Mouse (Mus musculus) CH12.LX (cell line): Measurements from ENCODE around the gene Hipk2. TPM values are rescaled to one million over a fixed set of nuclear protein-coding genes. Genes with fewer than 3 reads are reported as not detected.

Experiments used
- DNase-seq: peaks from one replicate; pipeline ENCODE4 v3.0.0-alpha.2; 2013; ENCODE audit errors: extremely low read depth
- H3K27ac ChIP-seq: 2 replicates; pipeline ENCODE4 v1.5.1; 2012; ENCODE audit warnings: low read depth, mild to moderate bottlenecking, control low read depth, moderate library complexity; ENCODE audit not compliant: insufficient read depth
- H3K27me3 ChIP-seq: replicated peaks from 2 replicates; pipeline ENCODE3; 2012; ENCODE audit warnings: inconsistent platforms
- H3K36me3 ChIP-seq, 2 experiments: replicated peaks in 1 of 2; 2 replicates each; pipeline versions ENCODE3 to v1.6.1; 2012; ENCODE audit warnings: inconsistent platforms in 1 of 2, low read length in 1 of 2, mild to moderate bottlenecking in 1 of 2, mixed read lengths in 1 of 2, moderate library complexity in 1 of 2; ENCODE audit not compliant: control insufficient read depth in 1 of 2, insufficient read depth in 1 of 2
- H3K4me1 ChIP-seq, 2 experiments: 2 replicates each; pipeline ENCODE4 v1.6.1; 2012; ENCODE audit warnings: inconsistent platforms in 1 of 2, moderate library complexity in 1 of 2; ENCODE audit not compliant: insufficient read depth in 2 of 2, control insufficient read depth in 1 of 2
- H3K4me2 ChIP-seq: 2 replicates; pipeline ENCODE4 v1.6.1; 2012; ENCODE audit warnings: low read depth, mild to moderate bottlenecking, control low read depth; ENCODE audit not compliant: poor library complexity, insufficient read depth, severe bottlenecking
- H3K4me3 ChIP-seq, 3 experiments: fragments of 150-350 bp in 1 of 3; sonication (generic) in 1 of 3; replicated peaks in 1 of 3; 2 replicates each; pipeline versions ENCODE3 to v1.5.1; 2011 to 2012; ENCODE audit warnings: low read depth in 2 of 3, low read length in 2 of 3, mild to moderate bottlenecking in 2 of 3, moderate library complexity in 2 of 3, control low read depth in 1 of 3, improper control_type of control experiment in 1 of 3, inconsistent platforms in 1 of 3, mixed read lengths in 1 of 3; ENCODE audit not compliant: poor library complexity in 1 of 3
- H3K79me2 ChIP-seq: replicated peaks from 2 replicates; pipeline ENCODE4 v1.6.1; 2012; ENCODE audit warnings: mild to moderate bottlenecking, moderate library complexity; ENCODE audit not compliant: control insufficient read depth, poor library complexity, insufficient read depth, severe bottlenecking; ENCODE audit errors: extremely low read depth
- H3K9ac ChIP-seq: 2 replicates; pipeline ENCODE4 v1.6.1; 2012; ENCODE audit warnings: low read depth, mild to moderate bottlenecking, control low read depth, moderate library complexity; ENCODE audit not compliant: insufficient read depth
- H3K9me3 ChIP-seq: replicated peaks from 2 replicates; pipeline ENCODE3; 2012; ENCODE audit warnings: low read length, inconsistent platforms, mixed read lengths
- BHLHE40 ChIP-seq: IDR thresholded peaks from 2 replicates; pipeline ENCODE4 v1.6.1; 2011; ENCODE audit warnings: mild to moderate bottlenecking, low read depth, low read length, improper control_type of control experiment
- CHD1 ChIP-seq: IDR thresholded peaks from 2 replicates; pipeline ENCODE4 v1.6.1; 2012; ENCODE audit warnings: low read depth, low read length, improper control_type of control experiment, inconsistent platforms
- CHD2 ChIP-seq: IDR thresholded peaks from 2 replicates; pipeline ENCODE4 v1.6.1; 2011; ENCODE audit warnings: low read length, improper control_type of control experiment
- CTCF ChIP-seq, 2 experiments: IDR thresholded peaks in 1 of 2; conservative IDR thresholded peaks in 1 of 2; 2 replicates each; pipeline ENCODE4 v1.5.1; 2011 to 2012; ENCODE audit warnings: low read depth in 2 of 2, low read length in 2 of 2, improper control_type of control experiment in 1 of 2, inconsistent platforms in 1 of 2, mild to moderate bottlenecking in 1 of 2, moderate library complexity in 1 of 2
- ETS1 ChIP-seq: conservative IDR thresholded peaks from 2 replicates; pipeline ENCODE4 v1.6.1; 2012; ENCODE audit warnings: low read depth, mild to moderate bottlenecking, inconsistent platforms, low read length, improper control_type of control experiment, moderate library complexity
- HCFC1 ChIP-seq: IDR thresholded peaks from 2 replicates; pipeline ENCODE4 v1.6.1; 2012; ENCODE audit warnings: low read depth, mild to moderate bottlenecking, inconsistent platforms, low read length, improper control_type of control experiment
- JUN ChIP-seq: IDR thresholded peaks from 2 replicates; pipeline ENCODE4 v1.6.1; 2011; ENCODE audit warnings: low read depth, mild to moderate bottlenecking, low read length, improper control_type of control experiment, moderate library complexity; ENCODE audit not compliant: insufficient read depth
- KAT2A ChIP-seq: IDR thresholded peaks from 2 replicates; pipeline ENCODE4 v1.6.1; 2012; ENCODE audit warnings: low read length, improper control_type of control experiment, inconsistent platforms; ENCODE audit not compliant: insufficient replicate concordance
- MAX ChIP-seq: IDR thresholded peaks from 2 replicates; pipeline ENCODE4 v1.6.1; 2011; ENCODE audit warnings: low read length, improper control_type of control experiment
- MAZ ChIP-seq: IDR thresholded peaks from 2 replicates; pipeline ENCODE4 v1.6.1; 2012; ENCODE audit warnings: low read depth, mild to moderate bottlenecking, inconsistent platforms, low read length, improper control_type of control experiment, moderate library complexity
- MEF2A ChIP-seq: IDR thresholded peaks from 2 replicates; pipeline ENCODE4 v1.6.1; 2014; ENCODE audit warnings: low read depth, mild to moderate bottlenecking, inconsistent platforms, low read length, improper control_type of control experiment, borderline replicate concordance
- MYC ChIP-seq: IDR thresholded peaks from 2 replicates; pipeline ENCODE4 v1.6.1; 2011; ENCODE audit warnings: low read depth, mild to moderate bottlenecking, improper control_type of control experiment, low read length
- NELFE ChIP-seq: IDR thresholded peaks from 2 replicates; pipeline ENCODE4 v1.6.1; 2011; ENCODE audit warnings: low read depth, low read length, improper control_type of control experiment
- RAD21 ChIP-seq: IDR thresholded peaks from 2 replicates; pipeline ENCODE4 v1.6.1; 2011; ENCODE audit warnings: low read depth, mild to moderate bottlenecking, low read length, improper control_type of control experiment, moderate library complexity
- SMC3 ChIP-seq: IDR thresholded peaks from 2 replicates; pipeline ENCODE4 v1.6.1; 2011; ENCODE audit warnings: low read depth, low read length, improper control_type of control experiment
- TCF12 ChIP-seq: IDR thresholded peaks from 2 replicates; pipeline ENCODE4 v1.6.1; 2014; ENCODE audit warnings: low read depth, mild to moderate bottlenecking, inconsistent platforms, low read length, improper control_type of control experiment
- USF1 ChIP-seq: IDR thresholded peaks from 2 replicates; pipeline ENCODE4 v1.6.1; 2014; ENCODE audit warnings: low read depth, mild to moderate bottlenecking, inconsistent platforms, low read length, improper control_type of control experiment
- USF2 ChIP-seq: conservative IDR thresholded peaks from 2 replicates; pipeline ENCODE4 v1.6.1; 2011; ENCODE audit warnings: low read depth, low read length, improper control_type of control experiment
- ZKSCAN1 ChIP-seq: IDR thresholded peaks from 2 replicates; pipeline ENCODE4 v1.6.1; 2012; ENCODE audit warnings: low read depth, inconsistent platforms, low read length, improper control_type of control experiment, borderline replicate concordance
- ZMIZ1 ChIP-seq: IDR thresholded peaks from 2 replicates; pipeline ENCODE4 v1.6.1; 2012; ENCODE audit warnings: low read depth, mild to moderate bottlenecking, inconsistent platforms, low read length, improper control_type of control experiment
- dilution Hi-C: fragments of 300-500 bp; cut with MboI; formaldehyde crosslinking; loops from 2 replicates; pipeline ENCODE4 v1.14.3; 2020; ENCODE audit warnings: low sequenced_read_pairs; ENCODE audit not compliant: extremely low pct_unique_long_range_greater_than_20kb, extremely low pct_ligation_motif_present
- in situ Hi-C: fragments of 300-500 bp; cut with MboI; formaldehyde crosslinking; loops from 3 replicates; pipeline ENCODE4 v1.14.3; 2019; ENCODE audit warnings: low sequenced_read_pairs, low pct_ligation_motif_present, low pct_unique_long_range_greater_than_20kb, mixed read lengths
- polyA plus RNA-seq: library from polyadenylated mRNA; unstranded; fragments of >175 nt; gene quantifications from 2 replicates; pipeline ENCODE4 v1.2.1, GENCODE M21; 2012; ENCODE audit warnings: low read depth; ENCODE audit not compliant: insufficient read length
- total RNA-seq, 2 experiments: library from RNA; depleted of rRNA; stranded (reverse); fragments of 300-350 nt in 1 of 2; fragments of >200 nt in 1 of 2; gene quantifications; 2 replicates each; pipeline ENCODE4 v1.2.3; 2012 to 2014

Gene Hipk2
- total and polyA plus RNA-seq, 3 experiments: 1.6 to 5.3 (median 2.6) TPM

DNA sequence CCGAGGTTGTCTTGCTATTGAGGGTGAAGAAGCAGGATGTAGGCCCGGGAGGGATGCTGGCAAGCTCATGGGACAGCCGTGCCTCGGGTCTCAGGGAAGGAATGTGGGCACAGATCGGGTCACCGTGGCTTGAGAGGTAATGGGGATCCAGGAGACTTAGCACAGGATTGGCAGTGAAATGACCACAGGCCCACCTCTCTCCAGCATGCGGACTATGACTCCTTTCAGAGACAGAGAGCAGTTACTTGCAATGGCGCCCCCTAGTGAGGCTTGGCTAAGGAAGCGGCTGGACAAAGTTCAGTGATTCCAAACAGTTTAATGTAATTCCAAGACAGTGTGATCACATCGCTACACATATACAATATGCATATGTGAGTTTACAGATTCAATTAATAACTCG lies 188.7 kb downstream of the Hipk2 start:
- H3K4me3 ChIP-seq: no peak overlapping the region
- peak; percentile 50 for DNase-seq
- peaks cover 16 to 34% of the 10 kb centered on the region in 2 experiments for H3K4me1 ChIP-seq
- dilution Hi-C loops: no loop called here
- H3K36me3 ChIP-seq: no peaks in the 10 kb centered on the region
- H3K79me2 ChIP-seq: no peaks in the 10 kb centered on the region
- H3K27me3 ChIP-seq: no peaks in the 10 kb centered on the region
- no peak overlapping the region for H3K9ac ChIP-seq
- H3K4me2 ChIP-seq: no peak overlapping the region
- in situ Hi-C loops: no loop called here
- H3K9me3 ChIP-seq: no peaks in the 10 kb centered on the region
- peak; percentile 71 to 76 for TF ChIP-seq CTCF (conservative IDR thresholded peaks at IDR 0.05 in 1 of 2, IDR thresholded peaks at IDR 0.05 in 1 of 2; ENCODE audit: low read depth in 2 of 2, low read length in 2 of 2)
- peak; percentile 45 for TF ChIP-seq SMC3
- no peak for TF ChIP-seq ZMIZ1
- TF ChIP-seq RAD21: peak; percentile 24
- H3K27ac ChIP-seq: no peak overlapping the region

DNA sequence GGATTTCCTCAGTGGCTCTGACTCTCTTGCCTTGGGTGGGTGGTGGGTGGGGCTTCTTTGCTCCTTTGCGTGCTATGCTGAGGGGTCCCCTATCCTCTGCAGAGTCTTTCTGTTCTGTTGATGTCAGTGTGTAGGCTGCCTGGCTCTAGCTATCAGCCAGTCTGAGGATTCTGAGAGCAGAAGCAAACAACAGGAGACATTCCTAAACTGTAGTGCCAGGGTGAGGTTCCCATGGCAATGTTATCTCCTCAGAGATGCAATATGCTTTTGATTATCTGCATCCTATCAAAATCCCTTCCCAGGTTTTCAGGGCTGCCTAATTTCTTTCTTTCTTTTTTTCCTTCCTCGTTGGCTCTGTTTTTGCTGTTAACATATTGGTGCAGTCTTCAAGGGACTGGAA lies 193.4 kb downstream of the Hipk2 start:
- Histone ChIP-seq H3K4me1 (peaks cover 14 to 15% of the 10 kb centered on the region in 2 experiments), H3K4me3 (no peak overlapping the region), H3K79me2 (no peaks in the 10 kb centered on the region), H3K9ac (no peak overlapping the region), H3K4me2 (no peak overlapping the region), H3K9me3 (no peaks in the 10 kb centered on the region), H3K27ac (no peak overlapping the region)
- no peak for DNase-seq
- in situ Hi-C loops: no loop called here
- dilution Hi-C loops: no loop called here
- TF ChIP-seq KAT2A: no peak
- no peak for TF ChIP-seq MEF2A
- no peak for TF ChIP-seq CHD2
- TF ChIP-seq TCF12: no peak
- TF ChIP-seq CTCF (conservative IDR thresholded peaks at IDR 0.05 in 1 of 2, IDR thresholded peaks at IDR 0.05 in 1 of 2; ENCODE audit: low read depth in 2 of 2, low read length in 2 of 2): no peak
- no peak for TF ChIP-seq MAZ
- TF ChIP-seq ZMIZ1: no peak
- TF ChIP-seq CHD1: no peak
- no peak for TF ChIP-seq ZKSCAN1
- TF ChIP-seq MYC: no peak
- TF ChIP-seq HCFC1: no peak
- no peak for TF ChIP-seq BHLHE40
- TF ChIP-seq, all 38 proteins: peak for 0
- no peaks in the 10 kb centered on the region for H3K36me3 ChIP-seq
- no peaks in the 10 kb centered on the region for H3K27me3 ChIP-seq

GRCm38 (mm10) chr6:38677629-38678028 lies 198.3 kb downstream of the Hipk2 start:
- Histone ChIP-seq H3K36me3 (no peaks in the 10 kb centered on the region), H3K9ac (no peak overlapping the region), H3K79me2 (no peaks in the 10 kb centered on the region), H3K4me1 (peaks cover 0 to 9% of the 10 kb centered on the region in 2 experiments; a peak in 2 of 4 replicates), H3K9me3 (no peaks in the 10 kb centered on the region), H3K27me3 (no peaks in the 10 kb centered on the region), H3K4me2 (0 out of 2 replicates have a peak overlapping the region, but pooled peaks have one; percentile 22), H3K27ac (no peak overlapping the region), H3K4me3 (no peak overlapping the region)
- in situ Hi-C loops: no loop called here
- DNase-seq: no peak
- dilution Hi-C loops: no loop called here
- TF ChIP-seq BHLHE40: no peak
- 0 out of 2 replicates have a peak, but pooled peaks have one; percentile 39 for TF ChIP-seq MAX
- no peak for TF ChIP-seq SMC3
- no peak for TF ChIP-seq JUN
- TF ChIP-seq USF2: peak; percentile 73
- TF ChIP-seq ETS1: no peak
- TF ChIP-seq USF1: peak; percentile 83
- peak in 1 of 2 experiments; percentile 32; a peak in 1 of 4 replicates for TF ChIP-seq CTCF (conservative IDR thresholded peaks at IDR 0.05 in 1 of 2, IDR thresholded peaks at IDR 0.05 in 1 of 2; ENCODE audit: low read depth in 2 of 2, low read length in 2 of 2)
- TF ChIP-seq KAT2A: no peak
- TF ChIP-seq NELFE: no peak
